Mouse (Mus musculus) MEL (cell line): Measurements from ENCODE around the gene Spop. TPM values are rescaled to one million over a fixed set of nuclear protein-coding genes. Genes with fewer than 3 reads are reported as not detected.

ENCODE experiments used
- DNase-seq: peaks from one replicate; pipeline ENCODE4 v3.0.0; 2011; ENCODE audit warnings: low read depth, low spot score
- H3K27ac ChIP-seq: 2 replicates; pipeline ENCODE4 v1.5.1; 2012; ENCODE audit warnings: low read depth, mild to moderate bottlenecking, control low read depth, low read length, moderate library complexity; ENCODE audit not compliant: control insufficient read depth
- H3K27me3 ChIP-seq, 2 experiments: fragments of 150-350 bp in 1 of 2; sonication (generic) in 1 of 2; 2 replicates each; pipeline ENCODE4 v1.6.1; 2012; ENCODE audit warnings: low read length in 2 of 2, mild to moderate bottlenecking in 2 of 2, improper control_type of control experiment in 1 of 2, moderate library complexity in 1 of 2; ENCODE audit not compliant: insufficient read depth in 2 of 2, control insufficient read depth in 1 of 2
- H3K36me3 ChIP-seq, 2 experiments: 2 replicates each; pipeline ENCODE4 v1.6.1; 2012 to 2014; ENCODE audit warnings: low read length in 2 of 2, improper control_type of control experiment in 1 of 2, inconsistent platforms in 1 of 2, mild to moderate bottlenecking in 1 of 2; ENCODE audit not compliant: insufficient read depth in 2 of 2, control insufficient read depth in 1 of 2
- H3K4me1 ChIP-seq, 2 experiments: fragments of 150-350 bp in 1 of 2; sonication (generic) in 1 of 2; 2 replicates each; pipeline ENCODE4 v1.6.1; 2012; ENCODE audit warnings: low read length in 2 of 2, improper control_type of control experiment in 1 of 2, mild to moderate bottlenecking in 1 of 2; ENCODE audit not compliant: insufficient read depth in 2 of 2, control insufficient read depth in 1 of 2
- H3K4me3 ChIP-seq, 2 experiments: fragments of 150-350 bp in 1 of 2; sonication (generic) in 1 of 2; 2 replicates each; pipeline ENCODE4 v1.5.1; 2012; ENCODE audit warnings: low read depth in 2 of 2, low read length in 2 of 2, mild to moderate bottlenecking in 2 of 2, moderate library complexity in 2 of 2, control low read depth in 1 of 2, improper control_type of control experiment in 1 of 2; ENCODE audit not compliant: control insufficient read depth in 1 of 2, insufficient read depth in 1 of 2
- H3K79me2 ChIP-seq: 2 replicates; pipeline ENCODE4 v1.6.1; 2012; ENCODE audit warnings: mild to moderate bottlenecking, low read length, moderate library complexity; ENCODE audit not compliant: control insufficient read depth, poor library complexity, insufficient read depth
- H3K9ac ChIP-seq: 2 replicates; pipeline ENCODE4 v1.6.1; 2012; ENCODE audit warnings: low read depth, mild to moderate bottlenecking, control low read depth, low read length, moderate library complexity; ENCODE audit not compliant: control insufficient read depth, poor library complexity, severe bottlenecking
- H3K9me3 ChIP-seq: fragments of 150-350 bp; sonication (generic); replicated peaks from 2 replicates; pipeline ENCODE4 v1.6.1; 2012; ENCODE audit warnings: mild to moderate bottlenecking, low read length, improper control_type of control experiment, moderate library complexity; ENCODE audit not compliant: insufficient read depth
- BHLHE40 ChIP-seq: IDR thresholded peaks from 2 replicates; pipeline ENCODE4 v1.6.1; 2012; ENCODE audit warnings: low read depth, mild to moderate bottlenecking, inconsistent platforms, low read length, improper control_type of control experiment, borderline replicate concordance
- CHD1 ChIP-seq: IDR thresholded peaks from 2 replicates; pipeline ENCODE4 v1.6.1; 2012; ENCODE audit warnings: low read depth, mild to moderate bottlenecking, inconsistent platforms, low read length, improper control_type of control experiment
- CHD2 ChIP-seq: IDR thresholded peaks from 2 replicates; pipeline ENCODE4 v1.6.1; 2011; ENCODE audit warnings: low read length, improper control_type of control experiment
- CTCF ChIP-seq, 3 experiments: IDR thresholded peaks in 2 of 3; conservative IDR thresholded peaks in 1 of 3; 2 replicates each; pipeline ENCODE4 v1.5.1; 2011 to 2012; ENCODE audit warnings: low read length in 3 of 3, low read depth in 2 of 3, mild to moderate bottlenecking in 2 of 3, improper control_type of control experiment in 1 of 3, inconsistent platforms in 1 of 3, mixed read lengths in 1 of 3, moderate library complexity in 1 of 3; ENCODE audit not compliant: control insufficient read depth in 1 of 3, insufficient read depth in 1 of 3, poor library complexity in 1 of 3, severe bottlenecking in 1 of 3
- EP300 ChIP-seq, 2 experiments: IDR thresholded peaks; 2 replicates each; pipeline ENCODE4 v1.6.1; 2011; ENCODE audit warnings: improper control_type of control experiment in 2 of 2, low read length in 2 of 2, low read depth in 1 of 2, mild to moderate bottlenecking in 1 of 2
- GABPA ChIP-seq: IDR thresholded peaks from 2 replicates; pipeline ENCODE4 v1.6.1; 2012; ENCODE audit warnings: low read depth, mild to moderate bottlenecking, inconsistent platforms, low read length, improper control_type of control experiment, moderate library complexity
- GATA1 ChIP-seq: IDR thresholded peaks from 2 replicates; pipeline ENCODE4 v1.6.1; 2011; ENCODE audit warnings: low read depth, low read length, improper control_type of control experiment
- HCFC1 ChIP-seq: IDR thresholded peaks from 2 replicates; pipeline ENCODE4 v1.6.1; 2012; ENCODE audit warnings: low read depth, mild to moderate bottlenecking, inconsistent platforms, low read length, improper control_type of control experiment, moderate library complexity
- JUND ChIP-seq: IDR thresholded peaks from 2 replicates; pipeline ENCODE4 v1.6.1; 2011; ENCODE audit warnings: low read depth, mild to moderate bottlenecking, improper control_type of control experiment, low read length
- KAT2A ChIP-seq: conservative IDR thresholded peaks from 2 replicates; pipeline ENCODE4 v1.6.1; 2012; ENCODE audit warnings: low read depth, low read length, improper control_type of control experiment, inconsistent platforms
- MAFK ChIP-seq: IDR thresholded peaks from 2 replicates; pipeline ENCODE4 v1.6.1; 2011; ENCODE audit warnings: low read depth, mild to moderate bottlenecking, low read length, improper control_type of control experiment, borderline replicate concordance
- MAX ChIP-seq: IDR thresholded peaks from 2 replicates; pipeline ENCODE4 v1.6.1; 2011; ENCODE audit warnings: low read length, improper control_type of control experiment
- MEF2A ChIP-seq: IDR thresholded peaks from 2 replicates; pipeline ENCODE4 v1.6.1; 2014; ENCODE audit warnings: low read depth, mild to moderate bottlenecking, inconsistent platforms, low read length, improper control_type of control experiment; ENCODE audit not compliant: poor library complexity, insufficient replicate concordance, severe bottlenecking; ENCODE audit errors: extremely low read depth
- MXI1 ChIP-seq: IDR thresholded peaks from 2 replicates; pipeline ENCODE4 v1.6.1; 2011; ENCODE audit warnings: mild to moderate bottlenecking, low read depth, low read length, improper control_type of control experiment
- MYB ChIP-seq: IDR thresholded peaks from 2 replicates; pipeline ENCODE4 v1.6.1; 2011; ENCODE audit warnings: mild to moderate bottlenecking, low read depth, low read length, improper control_type of control experiment
- NELFE ChIP-seq: IDR thresholded peaks from 2 replicates; pipeline ENCODE4 v1.6.1; 2011; ENCODE audit warnings: low read depth, low read length, improper control_type of control experiment
- POLR2A ChIP-seq, 2 experiments: IDR thresholded peaks; 2 replicates each; pipeline ENCODE4 v1.6.1; 2011 to 2012; ENCODE audit warnings: low read length in 2 of 2, mild to moderate bottlenecking in 2 of 2, control low read depth in 1 of 2, improper control_type of control experiment in 1 of 2, low read depth in 1 of 2, moderate library complexity in 1 of 2; ENCODE audit not compliant: control insufficient read depth in 1 of 2, insufficient read depth in 1 of 2, poor library complexity in 1 of 2
- POLR2AphosphoS2 ChIP-seq: IDR thresholded peaks from 2 replicates; pipeline ENCODE4 v1.6.1; 2011; ENCODE audit warnings: low read length, improper control_type of control experiment
- POLR2AphosphoS5 ChIP-seq: IDR thresholded peaks from 2 replicates; pipeline ENCODE4 v1.6.1; 2012; ENCODE audit warnings: low read depth, borderline replicate concordance, mild to moderate bottlenecking, inconsistent platforms, low read length, moderate library complexity, mixed read lengths
- RCOR1 ChIP-seq: IDR thresholded peaks from 2 replicates; pipeline ENCODE4 v1.6.1; 2012; ENCODE audit warnings: low read depth, mild to moderate bottlenecking, inconsistent platforms, low read length, improper control_type of control experiment
- SIN3A ChIP-seq: IDR thresholded peaks from 2 replicates; pipeline ENCODE4 v1.6.1; 2012; ENCODE audit warnings: low read length, improper control_type of control experiment, inconsistent platforms
- SMC3 ChIP-seq: IDR thresholded peaks from 2 replicates; pipeline ENCODE4 v1.6.1; 2011; ENCODE audit warnings: low read depth, low read length, improper control_type of control experiment
- TBP ChIP-seq: IDR thresholded peaks from 2 replicates; pipeline ENCODE4 v1.8.0; 2011; ENCODE audit warnings: low read depth, low read length, improper control_type of control experiment
- UBTF ChIP-seq: IDR thresholded peaks from 2 replicates; pipeline ENCODE4 v1.6.1; 2012; ENCODE audit warnings: low read depth, mild to moderate bottlenecking, inconsistent platforms, low read length, improper control_type of control experiment, moderate library complexity, borderline replicate concordance; ENCODE audit not compliant: insufficient read depth
- USF2 ChIP-seq, 2 experiments: IDR thresholded peaks; 2 replicates each; pipeline ENCODE4 v1.6.1; 2011 to 2012; ENCODE audit warnings: improper control_type of control experiment in 2 of 2, low read length in 2 of 2, borderline replicate concordance in 1 of 2, inconsistent platforms in 1 of 2, low read depth in 1 of 2, mild to moderate bottlenecking in 1 of 2; ENCODE audit not compliant: insufficient read depth in 1 of 2
- ZKSCAN1 ChIP-seq: IDR thresholded peaks from 2 replicates; pipeline ENCODE4 v1.6.1; 2012; ENCODE audit warnings: low read depth, mild to moderate bottlenecking, inconsistent platforms, low read length, improper control_type of control experiment, moderate library complexity
- ZMIZ1 ChIP-seq: IDR thresholded peaks from 2 replicates; pipeline ENCODE4 v1.6.1; 2012; ENCODE audit warnings: low read depth, mild to moderate bottlenecking, inconsistent platforms, low read length, improper control_type of control experiment, moderate library complexity
- ZNF384 ChIP-seq: IDR thresholded peaks from 2 replicates; pipeline ENCODE4 v1.6.1; 2012; ENCODE audit warnings: low read depth, mild to moderate bottlenecking, inconsistent platforms, low read length, improper control_type of control experiment
- polyA plus RNA-seq, 2 experiments: library from polyadenylated mRNA; stranded (reverse) in 1 of 2; unstranded in 1 of 2; fragments of >175 nt in 1 of 2; fragments of >200 nt in 1 of 2; gene quantifications; 2 replicates each; pipeline versions ENCODE4 v1.2.1 to v1.2.4; 2012; ENCODE audit warnings: low replicate concordance in 2 of 2, low read depth in 1 of 2; ENCODE audit not compliant: insufficient read length in 2 of 2, insufficient read depth in 1 of 2, missing spikeins in 1 of 2
- total RNA-seq: library from RNA; depleted of rRNA; stranded (reverse); fragments of 300-350 nt; gene quantifications from 2 replicates; pipeline ENCODE4 v1.2.3, GENCODE M21; 2012

The Spop gene
- total and polyA plus RNA-seq, 3 experiments = 41.5 to 84.0 TPM; not detected in 1

DNA sequence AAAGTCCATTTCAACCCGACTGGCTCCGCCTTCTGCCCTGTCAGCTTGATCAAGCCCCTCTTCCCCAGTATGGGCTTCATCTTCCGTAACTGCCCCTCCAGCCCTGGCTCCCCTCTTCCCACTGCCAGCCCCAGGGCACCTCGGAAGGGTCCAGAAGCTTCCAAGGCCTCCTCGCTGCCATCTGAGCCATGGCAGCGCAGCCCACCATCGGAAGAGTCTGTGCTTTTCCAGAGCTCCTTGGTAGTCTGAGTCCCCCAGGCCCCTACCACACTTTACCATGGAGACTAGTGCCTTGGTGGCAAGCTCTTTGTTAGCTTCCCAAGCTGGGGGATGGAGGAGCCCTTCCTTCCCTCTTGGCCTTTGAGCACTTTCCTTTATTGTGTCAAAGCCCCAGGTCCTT, 33.2 kb upstream of the Spop start:
- Histone ChIP-seq H3K36me3 (peaks cover 17 to 20% of the 10 kb centered on the region in 2 experiments), H3K27me3 (no peaks in the 10 kb centered on the region), H3K9ac (no peak overlapping the region), H3K4me3 (no peak overlapping the region), H3K79me2 (peaks cover 8% of the 10 kb centered on the region), H3K4me1 (peaks cover 8 to 11% of the 10 kb centered on the region in 2 experiments), H3K9me3 (no peaks in the 10 kb centered on the region), H3K27ac (no peak overlapping the region)
- DNase-seq = no peak
- TF ChIP-seq NELFE = no peak
- TF ChIP-seq CHD1 = no peak
- no peak for TF ChIP-seq SIN3A
- no peak for TF ChIP-seq MYB
- no peak for TF ChIP-seq ZKSCAN1
- TF ChIP-seq UBTF = no peak
- TF ChIP-seq CTCF (IDR thresholded peaks at IDR 0.05 in 2 of 3, conservative IDR thresholded peaks at IDR 0.05 in 1 of 3; ENCODE audit: control insufficient read depth in 1 of 3, insufficient read depth in 1 of 3, low read depth in 2 of 3, low read length in 3 of 3, poor library complexity in 1 of 3, severe bottlenecking in 1 of 3) = no peak
- TF ChIP-seq HCFC1 = no peak
- no peak for TF ChIP-seq GABPA
- TF ChIP-seq CHD2 = no peak
- no peak for TF ChIP-seq MXI1
- TF ChIP-seq KAT2A = no peak
- no peak for TF ChIP-seq BHLHE40
- TF ChIP-seq ZMIZ1 = no peak
- no peak for TF ChIP-seq SMC3
- TF ChIP-seq ZNF384 = no peak
- TF ChIP-seq JUND = no peak
- no peak for TF ChIP-seq MAFK
- TF ChIP-seq POLR2A (IDR thresholded peaks at IDR 0.05; ENCODE audit: control insufficient read depth in 1 of 2, insufficient read depth in 1 of 2, low read depth in 1 of 2, low read length in 2 of 2, poor library complexity in 1 of 2) = no peak
- TF ChIP-seq GATA1 = no peak

DNA sequence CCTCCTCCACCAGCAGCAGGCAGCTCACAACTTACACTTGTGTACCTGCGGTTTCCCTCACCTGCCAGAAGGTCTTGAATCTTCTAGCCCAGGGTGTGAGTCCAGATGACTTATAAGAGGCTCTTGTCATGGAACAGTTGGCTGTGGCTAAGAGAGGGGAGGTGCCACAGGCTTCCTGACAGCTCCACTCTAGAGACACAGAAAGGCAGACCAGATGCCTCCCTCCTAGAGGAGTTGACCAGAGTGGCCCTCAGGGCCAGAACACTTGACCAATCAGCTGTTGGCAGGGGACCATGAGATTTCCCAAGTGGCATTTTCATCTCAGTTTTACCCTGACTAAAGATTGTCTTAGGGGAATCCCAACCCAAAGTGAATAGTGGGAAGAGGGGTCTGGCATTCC, 32.7 kb upstream of the Spop start:
- H3K4me1 ChIP-seq = peaks cover 10 to 15% of the 10 kb centered on the region in 2 experiments

More for the DNA sequence above, 32.7 kb upstream of the Spop start:
- no peaks in the 10 kb centered on the region for H3K9me3 ChIP-seq
- H3K79me2 ChIP-seq = peaks cover 11% of the 10 kb centered on the region
- H3K27me3 ChIP-seq = no peaks in the 10 kb centered on the region
- H3K9ac ChIP-seq = no peak overlapping the region
- H3K36me3 ChIP-seq = peaks cover 20 to 21% of the 10 kb centered on the region in 2 experiments
- no peak overlapping the region for H3K4me3 ChIP-seq
- TF ChIP-seq RCOR1 (no peak), GABPA (no peak), ZKSCAN1 (no peak), NELFE (no peak), TBP (no peak), POLR2AphosphoS2 (no peak), USF2 (IDR thresholded peaks at IDR 0.05; ENCODE audit: borderline replicate concordance in 1 of 2, insufficient read depth in 1 of 2, low read depth in 1 of 2, low read length in 2 of 2) (no peak), CHD2 (no peak), MYB (no peak), MEF2A (no peak), POLR2AphosphoS5 (no peak), EP300 (IDR thresholded peaks at IDR 0.05; ENCODE audit: low read depth in 1 of 2, low read length in 2 of 2) (no peak), MAX (no peak)
- H3K27ac ChIP-seq = no peak overlapping the region
- DNase-seq = no peak
